Mouse (Mus musculus) liver, adult 10 weeks (tissue): ENCODE measurements around the gene Lamp5. TPM values are rescaled to one million over a fixed set of nuclear protein-coding genes. Genes with fewer than 3 reads are reported as not detected.

Experiments used
- polyA plus RNA-seq: library from polyadenylated mRNA; stranded (reverse); fragments of 350-450 nt; fragmentation: Illumina TruSeq; extraction: RNeasy Lipid Tissue Mini Kit (QIAGEN cat#74804); gene quantifications from one replicate; pipeline ENCODE4 v1.2.3, GENCODE M21; 2014; ENCODE audit warnings: low read depth, low replicate concordance

The Lamp5 gene
- not detected for polyA plus RNA-seq

DNA sequence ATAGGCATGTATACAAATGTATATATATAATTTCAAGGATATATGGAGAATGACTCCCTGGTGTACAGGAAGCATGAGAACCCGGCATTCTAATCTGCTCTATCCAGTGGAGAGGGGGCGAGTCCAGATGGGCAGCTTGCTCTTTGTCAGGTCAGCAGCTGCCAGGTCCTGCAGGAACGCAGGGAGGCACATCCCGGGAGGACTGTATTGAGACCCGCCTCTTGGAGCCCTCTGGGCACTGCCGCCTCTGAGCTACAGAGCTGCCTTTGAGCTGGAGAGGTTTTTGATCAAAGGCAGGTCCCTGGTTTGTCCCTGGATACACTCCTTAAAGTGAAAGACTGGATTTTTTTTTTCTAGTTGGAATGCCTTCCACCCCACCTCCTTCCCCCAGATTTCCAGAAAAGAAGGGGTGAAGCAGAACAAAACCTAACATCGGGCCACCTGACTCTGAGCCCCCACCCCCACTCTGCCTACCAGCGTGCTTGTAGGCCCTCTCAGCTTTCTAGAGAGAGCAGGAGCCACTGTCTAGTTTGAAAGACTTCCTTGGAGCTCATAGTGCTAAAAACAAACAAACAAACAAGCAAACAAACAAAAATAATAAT, at the start of gene Lamp5:
Lamp5 (plus strand) TSS at position 552 of the 602 bp plus-strand sequence.

